Mouse (Mus musculus) CH12F3 (cell line): ENCODE measurements at regions not wholly inside any gene's neighbourhood (a gene's known extent, or its start where the extent isn't known, plus 50 kb on each side); places are given as distances from the start of the nearest gene placed in this dataset.

Source experiments
- in situ Hi-C: fragments of 300-500 bp; cut with MboI; formaldehyde crosslinking; loops from 2 replicates; pipeline ENCODE4 v1.14.3; 2020; ENCODE audit warnings: low sequenced_read_pairs

DNA sequence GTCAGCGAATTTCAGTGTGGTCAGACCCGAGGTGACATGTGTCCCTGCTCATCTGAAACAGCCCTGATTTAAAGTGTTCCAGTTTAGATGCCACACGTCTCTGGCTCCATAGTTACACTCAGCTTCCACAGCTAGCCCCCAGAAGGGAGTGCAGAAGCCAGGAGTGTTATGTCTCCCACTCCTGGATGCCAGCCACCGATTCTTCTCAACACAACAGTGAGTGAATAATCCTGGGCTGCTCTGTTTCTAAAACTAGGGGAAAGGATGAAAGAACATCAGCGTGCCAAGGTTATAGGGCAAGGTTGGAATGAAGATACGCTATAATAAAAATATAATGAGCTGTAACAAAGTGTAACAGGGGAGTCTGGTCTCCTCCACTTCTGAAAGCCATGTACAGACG, 51.5 kb upstream of the Stmnd1 start:
- in situ Hi-C loops: no loop called here

DNA sequence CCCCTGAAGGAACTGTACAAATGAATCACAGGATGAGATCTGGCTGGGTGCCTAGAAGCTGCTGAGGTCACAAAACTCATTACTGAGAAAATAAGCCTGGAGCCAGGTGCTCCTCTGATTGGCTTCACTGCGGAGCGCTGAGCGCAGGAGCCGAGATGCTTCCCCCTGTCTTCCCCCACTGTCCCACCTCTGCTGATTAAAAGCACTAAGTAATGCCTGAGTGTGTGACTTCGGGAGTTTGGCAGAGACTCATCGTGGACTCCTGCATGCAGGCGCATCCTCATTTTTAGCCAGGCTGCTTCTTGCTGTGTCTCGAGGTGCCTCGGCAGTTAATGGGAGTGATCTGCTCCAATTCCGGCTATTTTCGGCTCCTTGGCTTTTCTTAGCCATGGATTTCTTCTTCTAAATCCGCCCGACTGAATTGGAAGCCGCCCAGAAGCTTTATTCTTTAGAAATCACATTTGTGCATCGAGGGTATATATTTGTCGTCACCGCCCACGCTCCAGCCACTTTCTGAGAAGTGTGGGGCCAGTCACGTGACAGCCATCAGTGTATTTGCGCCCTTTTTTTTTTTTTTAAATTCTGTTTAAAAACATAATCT, 55.3 kb upstream of the Stmnd1 start:
- in situ Hi-C loops: no loop called here

DNA sequence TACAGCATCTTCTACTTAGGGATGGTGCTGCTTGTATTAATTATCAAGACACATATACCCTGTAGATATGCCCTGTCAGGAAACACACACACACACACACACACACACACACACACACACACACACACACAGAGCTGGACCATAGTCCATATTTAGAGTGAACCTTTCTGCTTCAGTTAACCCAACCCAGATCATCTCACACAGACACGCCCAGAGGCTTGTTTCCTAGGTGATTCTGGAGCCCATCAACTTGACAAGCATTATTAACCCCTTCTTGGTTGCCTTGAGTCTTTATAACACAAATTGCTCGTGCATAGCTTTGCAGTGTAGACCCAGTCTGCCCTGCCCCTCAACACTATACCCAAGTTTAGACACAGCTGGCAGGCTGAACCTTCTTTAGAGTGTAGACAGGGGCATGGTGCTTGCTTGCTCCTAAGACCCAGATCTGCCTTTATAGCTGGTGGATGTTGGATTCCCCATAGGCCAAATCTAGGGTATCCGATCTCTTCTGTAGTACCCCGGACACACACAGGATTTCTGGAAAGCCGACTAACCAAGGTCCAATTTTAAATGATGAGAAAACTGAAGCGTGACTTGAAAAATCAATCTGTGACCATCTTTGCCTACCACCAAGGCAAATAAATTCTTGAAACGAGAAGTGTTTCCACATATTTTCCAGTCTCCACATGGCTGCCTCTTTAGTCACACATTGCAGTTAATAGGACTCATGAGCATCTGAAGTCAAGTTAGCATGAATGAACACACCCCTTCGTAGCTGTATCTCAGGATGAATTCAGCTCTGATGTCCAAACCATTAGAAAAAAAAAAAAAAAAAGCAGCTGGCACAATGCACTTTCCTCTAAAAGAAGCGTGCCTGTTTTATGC, 56.3 kb upstream of the Stmnd1 start:
- in situ Hi-C loops: no loop called here

- in situ Hi-C loops: no loop called here
Measured at GRCm38 (mm10) chr13:46203551-46203950, 70.0 kb upstream of the Stmnd1 start.

- in situ Hi-C loops: no loop called here
Measured at GRCm38 (mm10) chr13:46202586-46202985, 70.9 kb upstream of the Stmnd1 start.

DNA sequence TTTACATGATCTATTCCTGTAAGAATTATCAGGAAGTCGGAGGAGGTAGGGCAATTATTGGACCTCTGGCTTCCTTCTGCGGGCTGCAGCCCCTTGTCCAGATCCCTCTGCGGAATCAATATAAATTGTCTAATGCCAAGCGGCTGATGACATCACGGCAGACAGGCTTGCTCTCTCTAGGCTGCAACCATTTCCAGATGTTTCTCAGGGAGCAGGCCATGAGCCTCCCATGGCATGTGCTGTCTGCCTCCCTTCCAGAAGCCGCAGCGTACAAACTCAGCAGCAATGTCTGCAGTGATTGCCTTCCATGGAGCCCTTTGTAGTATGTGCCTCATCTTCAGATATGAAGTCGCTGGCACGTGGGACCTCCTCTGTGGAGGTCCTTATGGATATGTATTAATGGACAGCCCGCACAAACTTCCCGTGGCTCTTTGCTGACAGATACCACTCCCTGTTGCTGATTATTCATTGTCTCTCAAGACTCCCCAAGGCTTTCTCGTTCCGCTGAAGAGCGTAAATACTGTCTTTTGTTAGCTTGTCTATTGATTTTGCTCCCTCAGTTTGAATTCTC, 72.4 kb upstream of the Stmnd1 start:
- in situ Hi-C loops: no loop called here

DNA sequence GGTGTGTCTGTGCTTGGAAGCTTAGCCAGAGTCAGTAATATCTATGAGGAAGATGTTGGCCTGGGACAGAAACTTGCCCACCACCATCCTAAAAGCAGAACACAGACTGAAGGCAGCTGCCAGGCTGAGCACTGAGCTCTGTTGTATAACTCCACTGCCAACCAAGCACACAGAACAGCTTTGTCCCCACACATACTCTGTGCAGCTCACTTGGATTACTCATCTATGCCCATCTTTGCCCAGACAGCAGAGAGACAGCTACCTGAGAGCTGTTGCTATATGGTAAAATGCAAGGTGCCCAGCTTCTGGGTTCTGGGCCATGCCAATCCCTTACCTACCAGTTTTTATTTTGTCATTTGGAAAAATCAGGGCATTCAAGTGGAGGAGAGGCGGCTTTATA, 80.4 kb upstream of the Stmnd1 start:
- in situ Hi-C loops: no loop called here

- in situ Hi-C loops: no loop called here
Measured at GRCm38 (mm10) chr13:46189726-46190125, 83.8 kb upstream of the Stmnd1 start.

DNA sequence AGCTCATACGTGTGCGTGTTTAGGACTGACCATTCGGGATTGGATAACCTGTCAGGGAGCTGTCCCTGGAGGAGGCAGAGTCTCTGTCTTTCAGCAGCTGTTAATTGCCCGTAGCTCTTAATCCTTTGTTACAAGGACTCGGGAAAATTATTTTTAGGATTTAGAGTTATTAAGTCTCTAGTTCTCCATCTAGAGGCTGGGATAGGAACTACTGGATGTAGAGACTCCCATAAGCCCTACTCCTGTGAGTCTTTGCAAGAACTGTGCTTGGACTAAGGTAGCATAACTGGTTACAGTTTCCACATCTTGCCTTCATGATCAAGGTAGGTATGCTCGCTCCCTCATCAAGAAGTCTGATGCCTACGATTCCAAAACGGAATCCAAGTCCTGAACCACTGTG, 90.7 kb upstream of the Stmnd1 start:
- in situ Hi-C loops: no loop called here

DNA sequence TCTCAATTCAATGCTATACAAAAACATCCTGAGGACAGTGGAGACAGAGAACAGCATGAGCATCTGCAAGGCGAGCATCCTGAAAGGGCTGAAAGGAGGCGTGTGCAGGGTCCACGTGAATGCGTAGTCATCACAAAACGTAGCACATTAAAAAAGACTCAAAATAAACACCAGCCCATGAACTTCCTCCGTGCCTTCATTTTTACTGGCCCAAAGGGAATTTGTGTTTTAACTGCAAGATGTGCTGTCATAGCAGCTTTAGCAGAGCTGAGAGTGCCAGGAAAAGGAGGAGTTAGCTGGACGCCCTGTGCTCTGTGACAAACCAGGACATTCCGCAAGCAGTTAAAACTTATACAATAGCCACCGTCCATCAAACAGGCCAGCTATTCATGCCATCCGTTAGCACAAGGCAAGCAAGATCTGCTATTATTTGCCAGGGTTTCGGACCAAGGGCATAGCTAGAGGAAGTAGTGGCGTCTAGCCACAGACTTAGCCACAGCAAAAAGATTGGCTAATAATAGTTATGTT, 92.9 kb upstream of the Stmnd1 start:
- in situ Hi-C loops: no loop called here

- in situ Hi-C loops: no loop called here
Measured at GRCm38 (mm10) chr13:46179916-46180315, 93.6 kb upstream of the Stmnd1 start.

- in situ Hi-C loops: no loop called here
Measured at GRCm38 (mm10) chr13:46173103-46173502, 100.4 kb upstream of the Stmnd1 start.

- in situ Hi-C loops: loop anchor here (10.0 kb wide), 1 partner anchor 187 kb away; no protein-coding TSS in a partner anchor
Measured at GRCm38 (mm10) chr13:46162025-46162374, 111.5 kb upstream of the Stmnd1 start.

DNA sequence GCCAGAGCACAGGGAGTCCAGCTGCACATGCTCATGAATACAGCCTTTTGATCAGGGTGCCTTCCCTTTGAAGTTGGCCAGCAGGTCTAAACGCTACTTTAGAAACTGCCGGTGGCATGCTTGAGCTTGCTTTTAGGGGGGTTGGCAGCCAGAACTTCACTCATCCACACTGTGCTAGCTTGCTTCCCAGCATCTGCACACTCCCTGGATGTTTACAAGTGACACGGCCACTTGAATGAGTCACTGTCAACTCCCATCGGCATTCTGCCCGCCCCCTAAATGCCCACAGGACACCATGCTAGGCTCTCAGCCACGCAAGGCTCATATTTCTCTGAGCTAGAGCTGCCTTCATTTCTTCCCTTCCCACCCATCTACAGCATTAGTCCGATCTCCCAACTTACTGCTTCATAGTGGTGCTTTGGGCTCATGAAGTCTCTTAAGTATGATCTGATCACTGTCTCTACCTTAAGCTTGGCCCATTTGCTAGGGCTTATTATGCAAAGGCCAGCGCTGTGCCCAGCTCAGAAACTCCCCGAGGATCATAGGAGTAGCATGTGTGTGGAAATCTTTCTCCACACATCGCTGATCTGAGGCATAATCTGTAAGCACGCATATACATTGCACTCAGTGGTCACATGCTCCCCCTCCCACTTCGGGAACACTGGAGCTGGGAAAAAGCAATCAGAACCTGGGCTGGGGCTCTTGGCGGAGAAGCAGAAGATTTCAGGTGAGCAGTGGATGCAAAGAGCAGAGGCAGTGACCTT, 112.1 kb upstream of the Stmnd1 start:
- in situ Hi-C loops: loop anchor here (10.0 kb wide), 1 partner anchor 187 kb away; no protein-coding TSS in a partner anchor

- in situ Hi-C loops: no loop called here
Measured at GRCm38 (mm10) chr13:46159354-46159753, 114.2 kb upstream of the Stmnd1 start.

DNA sequence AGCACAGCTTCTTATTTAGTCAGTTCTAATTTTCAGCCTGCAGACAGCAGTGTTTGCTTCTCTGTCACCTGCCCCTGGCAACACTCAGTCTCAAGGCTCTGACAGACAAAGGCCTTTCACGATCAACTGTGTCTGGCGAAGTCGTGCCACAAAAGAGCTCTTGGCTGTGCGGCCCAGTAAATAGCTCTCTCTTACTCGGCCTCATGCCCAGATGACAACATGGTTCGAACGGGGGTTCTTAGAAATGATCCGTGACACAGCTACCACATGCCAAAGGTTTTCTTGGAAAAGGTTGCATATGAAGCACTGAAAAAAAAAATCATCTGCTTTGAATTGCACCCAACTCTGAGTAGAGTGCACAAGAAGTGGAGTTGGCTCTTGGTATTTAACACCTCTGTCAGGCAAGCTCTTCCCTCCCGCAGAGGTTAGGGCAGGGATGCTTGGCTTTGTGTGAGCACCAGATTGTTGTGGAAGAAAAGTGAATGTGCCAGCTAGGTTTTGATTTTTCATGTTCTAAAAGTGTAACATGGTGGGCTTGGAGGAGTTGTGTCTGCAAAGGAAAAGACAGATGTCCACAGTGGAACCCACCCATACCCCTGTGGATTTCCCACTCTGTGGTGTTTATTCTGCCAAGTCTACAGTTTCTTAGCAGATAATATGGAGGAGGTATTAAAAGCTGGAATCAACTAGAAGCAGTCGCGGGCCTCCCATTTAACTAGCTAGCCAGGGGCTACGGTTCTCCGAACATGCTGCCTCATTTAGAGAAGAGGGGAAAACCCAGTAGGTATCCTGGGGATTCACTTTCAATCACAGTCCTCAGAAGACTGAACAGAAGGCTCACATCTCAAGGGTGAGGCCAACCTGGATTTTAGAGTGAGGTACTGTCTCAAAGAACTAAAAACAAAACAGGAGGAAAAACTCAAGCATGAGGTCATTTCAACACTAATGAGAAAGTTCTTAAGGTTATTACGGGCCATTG, 120.0 kb upstream of the Stmnd1 start:
- in situ Hi-C loops: no loop called here

GRCm38 (mm10) chr13:46140006-46140405, 133.5 kb upstream of the Stmnd1 start:
- in situ Hi-C loops: no loop called here

DNA sequence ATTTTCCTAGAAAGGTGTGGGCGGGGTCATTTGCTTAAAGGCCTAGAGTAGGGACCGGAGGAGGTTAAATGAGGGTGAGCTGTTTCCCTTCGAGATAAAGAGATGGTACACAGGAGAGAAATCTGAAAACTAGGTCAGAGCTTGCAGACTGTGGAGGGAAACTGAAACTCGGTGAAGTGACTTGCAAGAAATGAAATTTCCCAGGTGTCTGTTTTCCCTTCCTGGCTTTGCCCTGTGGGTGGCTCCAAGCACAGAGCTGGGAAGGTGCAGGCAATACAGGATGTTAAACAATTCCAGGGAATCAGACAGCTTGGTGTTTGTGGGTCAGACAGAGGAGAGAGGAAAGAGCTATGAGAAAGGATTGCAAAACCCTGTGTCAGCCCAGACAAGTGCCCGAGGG, 134.3 kb upstream of the Stmnd1 start:
- in situ Hi-C loops: no loop called here

DNA sequence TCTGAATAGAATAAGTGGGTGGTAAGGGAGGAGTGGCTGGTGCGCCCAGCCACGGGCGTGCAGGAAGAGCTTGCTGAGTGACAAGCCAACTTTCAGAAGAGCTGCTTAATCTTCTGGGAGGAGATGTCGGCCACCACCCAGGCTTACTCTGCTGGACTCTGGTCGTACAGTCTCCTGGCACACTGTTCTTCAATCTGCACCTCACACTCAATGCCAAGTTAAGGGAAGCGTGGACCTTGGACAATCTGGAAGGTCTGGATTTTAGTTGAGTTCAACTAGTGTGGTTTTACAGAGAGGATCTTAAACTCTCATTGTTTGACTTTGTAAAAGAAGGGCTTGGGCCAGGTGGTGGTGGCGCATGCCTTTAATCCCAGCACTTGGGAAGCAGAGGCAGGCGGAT, 138.1 kb upstream of the Stmnd1 start:
- in situ Hi-C loops: no loop called here
